Mouse (Mus musculus): ENCODE measurements around the gene Dlgap3. TPM values are rescaled to one million over a fixed set of nuclear protein-coding genes. Genes with fewer than 3 reads are reported as not detected.
A peak's percentile ranks its signal among the peaks of the same experiment; 100 is the strongest.

Dlgap3 gene
- polyA plus RNA-seq, 1 experiment from 2014 or later = 8.2 TPM

GRCm38 (mm10) chr4:127199406-127199805 is 30.4 kb downstream of the Dlgap3 start:
- H3K4me3 ChIP-seq = no peak overlapping the region
- H3K9ac ChIP-seq (replicated peaks) = no peak overlapping the region
- WGBS = 56% methylated on average over 12 of the region's 12 CpGs
- peaks cover 4% of the 10 kb centered on the region; the same call in 1 of the 2 replicates for H3K4me1 ChIP-seq
- H3K9me3 ChIP-seq = no peaks in the 10 kb centered on the region
- H3K4me2 ChIP-seq (replicated peaks) = no peak overlapping the region
- H3K27me3 ChIP-seq = no peaks in the 10 kb centered on the region
- peaks cover 5% of the 10 kb centered on the region for H3K36me3 ChIP-seq
- no peak for ATAC-seq (ENCODE audit: low FRiP score, low read depth)
- no peak overlapping the region for H3K27ac ChIP-seq (replicated peaks)

GRCm38 (mm10) chr4:127200164-127200722 is 31.2 kb downstream of the Dlgap3 start:
- H3K9ac ChIP-seq (replicated peaks) = no peak overlapping the region
- 86% methylated on average over 12 of the region's 12 CpGs for WGBS
- H3K27ac ChIP-seq (replicated peaks) = no peak overlapping the region

GRCm38 (mm10) chr4:127200769-127201617 is 32.0 kb downstream of the Dlgap3 start:
- Histone ChIP-seq H3K4me3 (no peak overlapping the region), H3K4me2 (replicated peaks) (no peak overlapping the region), H3K9ac (replicated peaks) (no peak overlapping the region), H3K4me1 (no peaks in the 10 kb centered on the region), H3K27ac (replicated peaks) (no peak overlapping the region), H3K9me3 (no peaks in the 10 kb centered on the region), H3K36me3 (no peaks in the 10 kb centered on the region), H3K27me3 (no peaks in the 10 kb centered on the region)
- ATAC-seq (ENCODE audit: low FRiP score, low read depth) = no peak
- WGBS = 78% methylated on average over 13 of the region's 13 CpGs

More at GRCm38 (mm10) chr4:127200164-127200722, 31.2 kb downstream of the Dlgap3 start:
- no peaks in the 10 kb centered on the region for H3K4me1 ChIP-seq
- no peaks in the 10 kb centered on the region for H3K27me3 ChIP-seq
- H3K36me3 ChIP-seq = 0 out of 2 replicates have a peak, but pooled peaks cover under 1% of the 10 kb centered on the region
- no peaks in the 10 kb centered on the region for H3K9me3 ChIP-seq
- H3K4me2 ChIP-seq (replicated peaks) = no peak overlapping the region
- H3K4me3 ChIP-seq = no peak overlapping the region
- ATAC-seq (ENCODE audit: low FRiP score, low read depth) = no peak

- H3K4me2 ChIP-seq (replicated peaks) = no peak overlapping the region
- H3K4me3 ChIP-seq = no peak overlapping the region
- no peaks in the 10 kb centered on the region for H3K9me3 ChIP-seq
- WGBS = 78% methylated on average over 1 of the region's 1 CpGs
- no peak overlapping the region for H3K9ac ChIP-seq (replicated peaks)
- no peaks in the 10 kb centered on the region for H3K36me3 ChIP-seq
- no peak for ATAC-seq (ENCODE audit: low FRiP score, low read depth)
- H3K27me3 ChIP-seq = no peaks in the 10 kb centered on the region
- H3K4me1 ChIP-seq = no peaks in the 10 kb centered on the region
- H3K27ac ChIP-seq (replicated peaks) = no peak overlapping the region
These were observed 34.1 kb downstream of the Dlgap3 start for GRCm38 (mm10) chr4:127203081-127203480.

GRCm38 (mm10) chr4:127211318-127211717 is 42.3 kb downstream of the Dlgap3 start:
- Histone ChIP-seq H3K9ac (replicated peaks) (no peak overlapping the region), H3K4me3 (no peak overlapping the region), H3K4me2 (replicated peaks) (no peak overlapping the region), H3K4me1 (peaks cover 17% of the 10 kb centered on the region), H3K36me3 (no peaks in the 10 kb centered on the region), H3K27ac (replicated peaks) (0 out of 2 replicates have a peak overlapping the region, but pooled peaks have one; percentile 2), H3K27me3 (peaks cover 30% of the 10 kb centered on the region), H3K9me3 (no peaks in the 10 kb centered on the region)
- WGBS = 76% methylated on average over 9 of the region's 9 CpGs
- no peak for ATAC-seq (ENCODE audit: low FRiP score, low read depth)

GRCm38 (mm10) chr4:127214510-127214909 is 45.5 kb downstream of the Dlgap3 start:
- Histone ChIP-seq H3K27me3 (peaks cover 30% of the 10 kb centered on the region), H3K4me3 (peak overlapping the region; percentile 18), H3K9me3 (no peaks in the 10 kb centered on the region), H3K9ac (replicated peaks) (0 out of 2 replicates have a peak overlapping the region, but pooled peaks have one; percentile 20), H3K36me3 (no peaks in the 10 kb centered on the region), H3K4me2 (replicated peaks) (peak overlapping the region; percentile 40), H3K4me1 (peaks cover 20% of the 10 kb centered on the region), H3K27ac (replicated peaks) (no peak overlapping the region)
- 19% methylated on average over 25 of the region's 28 CpGs for WGBS
- ATAC-seq (ENCODE audit: low FRiP score, low read depth) = no peak

GRCm38 (mm10) chr4:127215103-127215502 is 46.1 kb downstream of the Dlgap3 start:
- peaks cover 20% of the 10 kb centered on the region for H3K4me1 ChIP-seq
- no peak for ATAC-seq (ENCODE audit: low FRiP score, low read depth)
- no peaks in the 10 kb centered on the region for H3K36me3 ChIP-seq
- no peak overlapping the region for H3K9ac ChIP-seq (replicated peaks)
- H3K27me3 ChIP-seq = peaks cover 30% of the 10 kb centered on the region
- H3K9me3 ChIP-seq = no peaks in the 10 kb centered on the region
- H3K4me2 ChIP-seq (replicated peaks) = no peak overlapping the region
- H3K27ac ChIP-seq (replicated peaks) = no peak overlapping the region
- peak overlapping the region; percentile 18; the same call in 1 of the 2 replicates for H3K4me3 ChIP-seq
- 58% methylated on average over 11 of the region's 11 CpGs for WGBS

GRCm38 (mm10) chr4:127215799-127216198 is 46.8 kb downstream of the Dlgap3 start:
- 56% methylated on average over 4 of the region's 9 CpGs for WGBS

GRCm38 (mm10) chr4:127216251-127216651 is 47.2 kb downstream of the Dlgap3 start:
- H3K27me3 ChIP-seq = peaks cover 30% of the 10 kb centered on the region
- ATAC-seq (ENCODE audit: low FRiP score, low read depth) = no peak
- peaks cover 5% of the 10 kb centered on the region; the same call in 1 of the 2 replicates for H3K36me3 ChIP-seq
- no peak overlapping the region for H3K27ac ChIP-seq (replicated peaks)
- H3K9ac ChIP-seq (replicated peaks) = no peak overlapping the region
- peaks cover 20% of the 10 kb centered on the region for H3K4me1 ChIP-seq
- no peak overlapping the region for H3K4me2 ChIP-seq (replicated peaks)
- 86% methylated on average over 4 of the region's 4 CpGs for WGBS
- H3K4me3 ChIP-seq = no peak overlapping the region
- no peaks in the 10 kb centered on the region for H3K9me3 ChIP-seq

More at GRCm38 (mm10) chr4:127215799-127216198, 46.8 kb downstream of the Dlgap3 start:
- H3K4me1 ChIP-seq = peaks cover 20% of the 10 kb centered on the region
- 0 out of 2 replicates have a peak overlapping the region, but pooled peaks have one; percentile 1 for H3K9ac ChIP-seq (replicated peaks)
- no peak for ATAC-seq (ENCODE audit: low FRiP score, low read depth)
- peaks cover 5% of the 10 kb centered on the region; the same call in 1 of the 2 replicates for H3K36me3 ChIP-seq
- H3K27ac ChIP-seq (replicated peaks) = no peak overlapping the region
- no peak overlapping the region for H3K4me3 ChIP-seq
- peaks cover 30% of the 10 kb centered on the region for H3K27me3 ChIP-seq
- H3K4me2 ChIP-seq (replicated peaks) = no peak overlapping the region
- H3K9me3 ChIP-seq = no peaks in the 10 kb centered on the region

GRCm38 (mm10) chr4:127217048-127217447 is 48.0 kb downstream of the Dlgap3 start:
- peaks cover 16% of the 10 kb centered on the region for H3K4me1 ChIP-seq
- H3K27ac ChIP-seq (replicated peaks) = no peak overlapping the region
- whole genome bisulfite sequencing = 65% methylated on average over 11 of the region's 11 CpGs
- no peak overlapping the region for H3K4me3 ChIP-seq
- H3K9me3 ChIP-seq = no peaks in the 10 kb centered on the region
- H3K9ac ChIP-seq (replicated peaks) = no peak overlapping the region
- peaks cover 30% of the 10 kb centered on the region for H3K27me3 ChIP-seq
- no peak for ATAC-seq (ENCODE audit: low FRiP score, low read depth)
- peaks cover 5% of the 10 kb centered on the region; the same call in 1 of the 2 replicates for H3K36me3 ChIP-seq
- H3K4me2 ChIP-seq (replicated peaks) = no peak overlapping the region

GRCm38 (mm10) chr4:127223291-127223690 is 54.3 kb downstream of the Dlgap3 start:
- WGBS = 42% methylated on average over 10 of the region's 10 CpGs

GRCm38 (mm10) chr4:127223755-127224154 is 54.8 kb downstream of the Dlgap3 start:
- Histone ChIP-seq H3K27ac (replicated peaks) (no peak overlapping the region), H3K9me3 (no peaks in the 10 kb centered on the region), H3K4me2 (replicated peaks) (no peak overlapping the region), H3K4me1 (peaks cover 42% of the 10 kb centered on the region), H3K27me3 (peaks cover 38% of the 10 kb centered on the region), H3K4me3 (no peak overlapping the region), H3K36me3 (peaks cover 5% of the 10 kb centered on the region; the same call in 1 of the 2 replicates), H3K9ac (replicated peaks) (no peak overlapping the region)
- ATAC-seq (ENCODE audit: low FRiP score, low read depth) = no peak
- 68% methylated on average over 4 of the region's 4 CpGs for WGBS

More at GRCm38 (mm10) chr4:127223291-127223690, 54.3 kb downstream of the Dlgap3 start:
- peaks cover 5% of the 10 kb centered on the region; the same call in 1 of the 2 replicates for H3K36me3 ChIP-seq
- H3K4me3 ChIP-seq = no peak overlapping the region
- H3K4me1 ChIP-seq = peaks cover 39% of the 10 kb centered on the region
- ATAC-seq (ENCODE audit: low FRiP score, low read depth) = no peak
- no peak overlapping the region for H3K4me2 ChIP-seq (replicated peaks)
- no peak overlapping the region for H3K27ac ChIP-seq (replicated peaks)
- H3K9me3 ChIP-seq = no peaks in the 10 kb centered on the region
- no peak overlapping the region for H3K9ac ChIP-seq (replicated peaks)
- peaks cover 38% of the 10 kb centered on the region for H3K27me3 ChIP-seq
